Mouse (Mus musculus) spleen, postnatal 10 days (tissue): ENCODE measurements around the gene Kif6.

Experiments used
- DNase-seq, 2 experiments: peaks; one replicate each; pipeline ENCODE4 v3.0.0; 2021 to 2022; ENCODE audit warnings: low spot score in 2 of 2

Kif6 gene

DNA sequence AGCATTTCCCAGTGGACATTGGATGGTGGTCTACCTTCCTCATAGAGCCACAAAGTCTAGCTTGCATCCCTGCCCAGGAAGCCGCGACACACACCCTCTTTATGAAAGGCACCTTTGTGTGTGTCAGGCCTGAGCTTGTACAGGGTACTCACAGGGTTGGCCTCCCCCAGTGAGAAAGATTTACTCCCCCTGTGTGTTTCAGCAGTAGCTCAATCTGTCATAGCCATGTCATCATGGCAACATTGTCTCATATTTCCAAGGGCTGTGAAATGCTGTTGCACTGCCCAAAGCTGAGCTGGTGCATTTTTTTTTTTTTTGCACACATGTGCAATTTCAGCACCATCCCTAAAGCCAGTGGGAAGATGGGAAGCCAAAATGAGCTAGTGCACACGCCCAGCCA, 224.3 kb downstream of the Kif6 start:
- DNase-seq, result no peak

DNA sequence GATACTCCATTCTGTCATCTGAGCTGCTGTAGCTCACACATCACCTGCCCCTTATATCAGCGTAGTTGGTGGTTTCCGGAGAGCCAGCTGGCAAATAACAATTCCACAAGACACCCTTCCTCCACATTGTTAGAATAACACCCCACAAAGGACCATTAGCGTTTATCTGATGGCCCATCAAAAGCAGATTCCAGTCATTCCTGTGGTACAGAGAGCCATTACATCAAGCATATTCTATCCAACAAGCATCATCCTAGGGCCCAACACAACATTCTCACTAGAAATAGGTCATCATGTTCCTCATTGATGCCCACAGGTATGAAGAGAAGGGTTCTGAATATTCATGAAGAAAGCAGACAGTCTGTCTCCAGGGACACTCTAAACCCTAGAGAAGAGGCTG, 236.3 kb downstream of the Kif6 start:
- no peak for DNase-seq

DNA sequence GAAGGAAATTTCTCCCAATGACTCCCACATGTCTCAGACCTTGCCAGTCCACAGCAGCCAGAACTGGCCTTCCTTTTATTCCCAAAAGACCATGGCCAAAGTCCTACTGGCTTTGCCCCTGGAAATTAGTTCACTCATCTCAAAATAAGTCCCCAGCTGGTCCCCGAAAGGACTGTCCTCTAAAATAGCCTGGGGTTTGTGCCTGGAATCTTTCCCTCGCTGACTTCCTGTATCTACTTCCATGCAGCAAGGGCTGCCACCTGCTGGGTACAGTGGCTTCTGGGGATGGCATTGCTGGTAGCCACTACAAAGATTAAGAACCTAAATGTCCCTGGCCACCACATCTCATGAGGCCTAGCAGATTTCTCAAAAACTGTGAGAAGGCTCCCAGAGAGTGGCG, 237.2 kb downstream of the Kif6 start:
- no peak for DNase-seq

DNA sequence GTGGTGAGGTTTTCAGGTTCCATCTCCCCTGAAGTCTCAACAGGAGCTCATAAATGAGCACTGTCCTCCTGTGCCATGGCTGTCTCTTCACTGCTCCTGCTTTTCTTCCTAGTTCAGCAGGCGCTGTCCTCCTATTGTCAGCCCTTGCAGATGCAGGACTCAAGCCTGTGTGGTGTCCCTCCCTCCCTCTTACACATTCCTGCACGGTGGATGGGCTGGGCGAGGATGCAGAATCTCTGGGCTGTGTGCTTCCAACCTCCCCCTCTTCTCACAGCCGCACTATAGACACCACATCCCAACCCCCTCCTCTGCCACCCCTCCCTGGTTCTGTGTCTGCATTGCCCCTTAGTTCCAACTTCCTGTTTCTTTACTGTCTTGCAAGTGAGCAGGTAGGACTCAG, 240.8 kb downstream of the Kif6 start:
- DNase-seq, result no peak

DNA sequence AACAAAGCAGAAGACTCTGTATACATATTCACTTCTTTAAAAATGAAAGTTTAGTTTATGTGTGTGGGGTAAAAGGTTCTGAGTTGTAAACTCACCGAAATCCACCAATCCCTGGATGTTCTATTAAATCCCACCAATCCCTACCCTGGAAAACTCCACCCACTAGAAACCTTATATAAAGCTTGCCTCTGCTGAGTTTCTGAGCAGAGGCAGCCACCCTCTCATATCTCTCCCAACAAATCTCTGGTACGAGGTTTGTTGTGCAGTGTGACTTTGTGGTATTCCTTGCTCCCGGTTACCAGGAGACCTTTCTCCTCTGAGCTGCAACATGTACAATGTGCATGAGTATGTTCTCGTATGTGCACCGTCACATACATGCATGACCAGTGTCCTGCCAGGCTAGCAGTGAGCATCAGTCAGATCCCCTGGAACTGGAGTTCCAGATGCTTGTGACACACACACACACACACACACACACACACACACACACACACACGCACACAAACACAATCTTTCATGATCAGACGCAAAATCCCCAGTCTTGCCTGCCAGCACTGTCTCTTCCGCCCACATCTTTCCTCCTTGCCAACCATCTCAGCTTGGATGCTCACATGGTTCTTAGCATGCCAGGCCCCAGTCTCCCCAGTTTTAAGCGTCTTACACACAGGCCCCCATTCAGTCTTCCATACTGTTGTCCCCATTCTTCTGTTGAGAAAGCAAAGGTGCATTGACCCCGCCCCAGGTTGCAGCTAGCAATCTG, 245.3 kb downstream of the Kif6 start:
- DNase-seq, result no peak

DNA sequence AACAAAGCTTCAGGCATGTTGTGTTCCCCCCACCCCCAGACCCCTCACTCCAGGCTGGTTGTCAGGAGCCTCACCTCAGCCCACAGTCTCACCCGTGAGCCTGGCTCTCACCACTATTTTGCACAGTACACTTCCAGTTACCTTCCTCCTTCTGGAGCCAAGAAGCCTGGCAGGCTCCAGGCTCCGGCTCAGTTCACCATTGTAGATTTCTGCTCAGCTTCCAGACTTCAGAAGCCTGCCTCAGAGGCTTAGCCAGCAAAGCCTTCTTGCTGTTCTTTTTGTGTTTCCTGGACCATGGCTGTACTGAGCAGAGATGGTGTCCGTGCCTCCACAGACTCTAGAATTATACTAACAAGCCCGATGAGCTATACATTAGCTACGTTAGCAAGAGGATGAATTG, 248.7 kb downstream of the Kif6 start:
- DNase-seq, result no peak

DNA sequence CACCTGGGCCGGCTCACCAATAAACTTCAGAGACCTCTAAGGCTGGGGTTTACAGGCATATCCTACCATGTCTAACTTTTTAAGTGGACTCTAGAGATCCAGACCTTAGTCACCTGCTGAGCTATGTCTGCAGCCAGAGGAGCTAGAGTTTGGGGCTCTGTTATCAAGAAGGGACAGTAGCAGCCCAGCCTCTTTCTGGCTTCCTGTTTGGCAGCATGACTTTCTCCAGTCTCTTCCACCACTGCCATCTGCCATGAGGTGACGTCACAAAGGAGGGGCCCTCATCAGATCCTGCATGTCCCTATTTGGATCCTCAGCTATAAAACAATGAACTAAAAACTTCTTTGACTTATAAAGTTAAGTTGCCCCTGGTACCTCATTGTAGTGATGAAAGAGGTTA, 250.7 kb downstream of the Kif6 start:
- DNase-seq, result no peak

DNA sequence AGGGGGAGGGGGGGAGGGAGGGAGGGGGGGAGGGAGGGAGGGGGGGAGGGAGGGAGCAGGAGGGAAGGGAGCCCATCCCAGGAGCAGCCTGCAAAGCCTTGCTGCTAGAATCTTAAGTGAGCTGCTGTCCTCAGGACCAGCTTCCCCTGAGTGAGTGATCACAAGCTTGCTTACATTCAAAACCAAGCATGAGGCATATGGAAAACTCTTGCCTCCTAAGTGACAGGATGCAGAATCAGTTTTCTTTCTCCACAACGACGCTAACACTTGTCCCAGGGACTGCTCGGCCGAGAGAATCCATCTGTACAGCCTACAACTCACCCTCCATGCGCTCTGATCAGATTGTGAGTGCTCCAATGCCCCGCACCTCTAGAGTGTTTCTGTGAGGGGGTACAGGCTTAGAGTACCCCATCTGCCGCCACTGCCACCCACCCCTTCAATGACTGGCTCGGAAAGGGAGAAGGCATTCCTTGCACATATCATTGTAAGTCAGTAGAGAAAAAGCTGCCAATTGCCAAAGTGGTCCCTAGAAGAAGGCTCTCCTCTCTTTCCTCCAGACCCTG, 251.8 kb downstream of the Kif6 start:
- no peak for DNase-seq

DNA sequence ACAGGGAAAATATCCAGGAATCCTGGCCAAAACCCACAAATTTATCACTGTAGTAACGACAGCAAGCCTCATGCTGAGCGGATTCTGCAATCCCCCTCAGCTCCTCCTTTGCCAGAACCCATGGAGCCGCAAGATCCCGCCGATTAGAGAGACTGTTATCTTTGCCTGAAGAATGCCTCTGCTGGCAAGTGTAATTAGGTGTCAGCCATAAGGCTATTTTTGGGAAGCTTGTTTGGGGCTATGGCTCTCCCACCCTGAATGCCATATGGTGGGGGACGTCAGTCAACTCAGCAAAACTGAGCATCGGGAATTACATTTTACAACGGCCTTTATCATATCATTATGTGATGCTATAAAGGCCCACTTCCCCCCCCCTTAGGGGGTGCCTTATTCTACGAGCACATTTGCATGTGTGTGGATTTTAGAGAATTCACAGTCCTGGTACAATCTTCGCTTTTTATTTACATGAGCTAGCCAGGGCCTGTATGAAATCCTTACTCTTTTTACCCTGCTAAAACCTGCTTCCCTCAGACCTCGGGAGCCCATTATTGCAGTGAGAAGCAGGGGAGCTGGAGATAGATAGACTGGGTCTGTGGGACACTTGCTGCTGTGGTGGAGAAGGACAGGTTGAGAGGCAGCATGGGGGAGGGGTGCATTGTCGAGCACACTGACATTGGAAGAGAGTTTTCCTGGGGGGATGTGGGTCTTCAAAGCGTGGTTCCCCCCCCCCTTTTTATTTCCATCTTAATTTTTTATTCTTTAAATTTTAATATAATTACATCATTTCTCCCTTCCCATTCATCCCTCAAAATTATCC, 252.6 kb downstream of the Kif6 start:
- no peak for DNase-seq

DNA sequence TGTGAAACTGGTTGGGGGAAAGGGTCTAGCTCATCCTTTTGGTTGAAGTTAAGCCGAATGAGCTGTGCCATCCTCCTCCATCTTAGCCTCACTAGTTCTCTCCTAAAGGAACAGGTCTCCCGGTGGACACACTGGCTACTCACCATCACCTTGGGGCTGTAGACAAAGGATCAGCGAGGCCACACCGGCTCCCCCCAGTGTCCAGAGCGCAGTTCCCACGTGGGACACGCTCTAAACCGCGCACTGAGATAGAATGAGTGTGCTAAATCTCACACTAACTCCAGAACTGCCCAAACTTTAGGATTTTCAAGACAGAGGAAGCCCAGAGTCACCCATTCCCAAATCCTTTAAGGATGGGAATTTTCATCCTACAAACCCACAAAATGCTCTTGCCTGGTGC, 254.3 kb downstream of the Kif6 start:
- DNase-seq, result no peak

DNA sequence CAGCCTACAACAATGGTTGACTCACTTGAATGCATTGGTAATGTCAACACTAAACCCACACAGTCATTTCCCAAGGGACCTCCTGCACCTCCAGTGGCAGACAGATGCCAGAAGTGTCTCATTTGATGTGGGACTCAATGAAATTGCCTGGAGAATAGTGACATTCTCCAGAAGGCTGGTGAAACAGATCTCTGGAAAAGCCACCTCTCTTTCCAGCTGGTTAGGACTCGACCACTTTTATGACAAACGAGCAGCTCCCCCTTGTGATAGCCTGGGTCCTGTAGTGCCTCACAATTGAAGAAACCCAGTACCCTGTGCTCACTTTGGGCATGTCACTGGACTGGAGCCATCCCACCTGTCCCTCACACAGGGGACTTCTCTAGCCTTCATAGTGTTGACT, 257.4 kb downstream of the Kif6 start:
- no peak for DNase-seq

DNA sequence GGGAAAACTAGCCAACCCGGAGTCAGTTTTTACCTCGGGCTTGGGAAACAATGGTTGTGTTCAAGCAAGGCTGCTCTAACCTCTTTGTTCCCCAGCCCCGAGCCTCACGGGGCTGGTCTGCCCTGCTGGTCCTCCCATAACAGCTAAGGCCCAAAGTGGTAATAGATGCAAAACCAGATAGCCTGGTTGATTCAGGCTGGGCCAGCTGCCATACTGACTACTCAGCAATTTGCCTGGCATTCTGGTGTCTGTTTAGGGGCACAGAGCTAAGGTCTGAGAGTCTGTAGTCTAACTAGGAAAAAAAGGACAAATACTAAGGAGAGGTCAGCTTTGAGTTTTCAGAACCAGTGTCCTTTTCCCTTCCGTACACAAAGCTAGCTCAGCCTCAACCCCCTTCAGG, 259.8 kb downstream of the Kif6 start:
- no peak for DNase-seq

DNA sequence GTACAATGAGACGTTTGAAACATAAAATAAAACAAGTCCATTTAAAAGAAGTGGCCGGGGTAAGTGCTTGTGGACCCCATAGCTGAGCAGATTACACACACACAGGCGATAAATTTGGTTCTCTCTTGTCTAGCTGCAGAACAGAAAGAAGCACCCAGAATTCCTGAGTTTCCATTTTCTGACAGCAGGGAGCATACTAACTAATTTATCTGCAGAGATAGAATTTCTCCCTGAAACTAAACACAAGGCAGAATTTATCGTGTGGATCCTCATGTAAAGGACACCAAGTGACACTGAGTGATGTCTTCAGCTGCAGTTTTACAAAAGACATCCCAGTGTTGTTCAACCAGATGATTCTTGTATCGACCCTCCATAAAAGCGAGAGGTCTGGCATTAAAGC, 260.5 kb downstream of the Kif6 start:
- no peak for DNase-seq

DNA sequence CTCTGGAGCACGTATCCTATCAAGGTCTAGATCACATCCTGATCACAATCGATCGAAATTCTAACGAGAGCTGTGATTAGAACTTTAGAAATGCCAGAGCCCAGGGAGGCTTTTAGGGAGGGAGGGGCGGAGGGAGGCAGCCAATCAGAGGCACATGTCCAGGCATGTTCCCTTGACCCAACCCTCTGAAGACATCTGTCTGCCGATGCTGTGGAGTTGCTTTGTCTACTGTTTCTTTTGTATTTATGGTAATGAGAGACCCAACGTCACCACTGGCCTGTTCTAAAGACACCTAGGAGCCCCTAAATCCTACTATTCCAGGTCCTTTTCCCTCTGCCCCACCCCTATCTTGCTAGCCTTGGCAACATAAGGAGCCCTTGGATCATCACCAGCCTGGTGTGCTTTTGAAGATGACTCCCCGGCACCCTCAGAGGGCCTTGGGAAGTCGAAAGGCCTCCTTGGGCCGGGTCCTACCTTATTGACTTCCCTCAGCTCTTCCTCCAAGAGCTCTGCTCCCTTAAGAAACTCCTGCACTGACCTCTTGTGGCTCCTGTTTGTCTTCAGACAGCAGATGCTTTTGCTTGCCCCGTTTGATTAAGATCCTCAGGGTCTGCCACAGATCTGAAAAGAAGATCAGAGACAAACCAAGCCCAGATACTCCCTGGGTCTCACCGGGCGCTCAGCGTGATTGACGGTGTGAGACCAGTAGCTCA, 261.2 kb downstream of the Kif6 start:
- no peak for DNase-seq

DNA sequence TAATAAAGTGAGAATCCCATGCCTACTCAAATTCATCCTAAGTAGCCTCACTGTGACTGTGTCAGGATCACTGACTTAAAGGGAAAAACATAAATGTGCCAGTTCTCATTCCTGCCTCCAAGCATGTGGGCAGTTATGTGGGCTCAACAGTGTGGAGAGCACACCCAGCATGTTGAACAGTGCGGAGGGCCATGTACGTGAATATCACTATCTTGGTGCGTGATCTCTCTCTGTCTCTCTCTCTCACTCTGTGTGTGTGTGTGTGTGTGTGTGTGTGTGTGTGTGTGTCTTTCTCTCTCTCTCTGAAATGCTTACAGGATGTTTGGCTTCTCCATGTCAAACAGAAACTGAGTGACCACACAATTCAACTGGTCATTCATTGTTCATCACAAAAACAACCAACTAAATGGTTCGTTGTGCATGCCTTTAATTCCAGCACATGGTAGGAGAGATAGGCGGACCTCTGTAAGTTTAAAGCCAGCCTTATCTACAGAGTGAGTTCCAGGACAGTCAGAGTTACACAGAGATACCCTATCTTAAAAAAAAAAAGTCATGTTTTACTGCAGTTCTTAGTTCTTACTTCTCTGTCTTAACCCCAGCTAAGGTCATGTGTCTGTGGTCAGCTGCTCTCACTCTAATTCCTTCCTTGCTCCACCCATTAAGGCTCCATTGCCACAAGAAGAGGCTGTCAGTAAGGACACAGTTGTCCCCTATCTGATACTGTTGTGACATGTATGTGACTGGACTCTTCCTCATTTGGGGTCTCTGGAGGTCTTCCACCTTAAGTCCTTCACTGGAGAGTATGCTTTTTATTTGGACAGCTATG, 266.2 kb downstream of the Kif6 start:
- DNase-seq, result no peak

DNA sequence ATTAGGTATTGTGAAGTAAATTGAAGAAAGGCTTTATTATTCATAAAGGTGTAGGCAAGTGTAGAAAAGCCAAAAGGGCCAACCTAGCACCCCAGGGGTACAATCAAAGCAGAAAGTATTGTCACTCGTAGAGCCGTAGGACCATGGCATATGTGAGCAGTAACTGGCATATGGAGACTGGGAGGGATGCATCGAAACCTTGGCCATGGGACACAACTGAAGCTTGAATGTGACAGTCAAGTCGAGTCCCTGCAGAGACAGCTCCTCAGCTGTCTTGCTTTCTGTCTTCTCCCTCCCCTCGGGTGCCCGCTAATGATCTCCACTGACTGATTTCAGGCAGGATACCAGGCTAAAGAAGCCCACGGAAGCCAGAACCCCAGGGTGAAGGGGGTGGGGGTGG, 266.9 kb downstream of the Kif6 start:
- DNase-seq, result no peak

DNA sequence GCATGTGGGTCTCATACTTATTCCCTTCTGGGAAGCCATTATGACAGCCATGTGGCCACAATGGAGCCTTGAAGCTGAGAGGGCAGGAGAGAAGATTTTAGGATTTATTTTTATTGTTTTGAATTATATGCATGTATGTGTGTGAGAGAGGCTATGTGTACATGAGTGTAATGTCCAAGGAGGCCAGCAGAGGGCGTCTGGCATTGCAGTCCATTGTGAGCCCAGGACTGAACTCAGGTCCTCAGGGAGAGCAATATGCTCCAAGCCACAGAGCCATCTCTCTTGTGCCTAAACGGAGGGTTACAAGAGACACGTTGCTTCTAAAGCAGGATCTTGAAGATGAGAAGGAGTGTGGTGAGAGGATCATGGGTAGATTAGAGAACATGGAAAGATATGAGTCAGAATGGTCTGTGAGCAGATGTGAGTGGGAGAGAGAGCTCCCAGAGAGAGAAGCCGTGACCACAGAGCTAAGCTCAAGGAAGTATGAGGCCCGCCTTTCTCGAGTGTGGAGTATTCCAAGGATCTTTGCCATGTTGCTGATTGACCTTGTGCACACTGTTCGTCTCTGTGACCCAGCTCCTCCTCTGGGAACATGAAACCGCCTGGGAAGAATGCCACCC, 268.3 kb downstream of the Kif6 start:
- DNase-seq, result peak in 1 of 2 experiments; percentile 31

DNA sequence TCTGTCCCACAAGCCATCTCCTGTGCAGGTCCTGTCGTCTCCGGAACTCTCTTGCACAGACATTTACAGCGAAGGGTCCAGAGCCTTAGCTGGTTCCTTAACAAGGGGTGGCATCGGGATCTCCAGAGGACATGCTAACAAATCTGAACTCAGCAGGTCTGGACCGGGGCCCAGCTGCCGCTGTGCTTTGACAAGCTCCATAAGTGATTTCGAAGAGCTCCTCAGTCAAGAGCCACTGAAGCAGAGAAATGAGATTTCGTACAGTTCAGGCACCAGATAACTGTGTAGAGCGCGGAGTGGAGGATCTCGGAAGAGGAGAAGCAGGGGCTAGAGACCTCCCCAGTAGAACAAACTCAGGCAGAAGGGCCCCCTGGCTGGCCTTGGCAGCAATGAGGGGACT, 270.1 kb downstream of the Kif6 start:
- DNase-seq, result no peak

DNA sequence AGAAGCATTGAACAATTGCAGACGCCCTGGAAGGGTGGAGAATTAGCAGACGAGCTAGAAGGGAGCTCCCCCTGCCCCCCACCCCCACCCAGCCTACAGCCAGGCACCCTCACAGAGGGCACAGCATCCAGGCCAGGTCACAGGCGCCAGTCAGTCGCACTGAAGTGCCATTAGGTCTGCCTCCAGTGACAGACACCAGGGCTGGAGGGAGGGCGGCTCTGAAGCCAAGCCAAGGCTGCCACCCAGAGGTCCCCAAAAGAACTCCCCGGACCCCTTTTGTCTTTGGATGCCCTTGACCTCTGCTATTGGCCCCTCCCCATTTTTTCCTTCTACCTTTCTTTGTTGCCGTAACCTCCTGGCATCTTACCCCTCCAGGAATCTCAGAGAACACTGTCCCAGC, 274.7 kb downstream of the Kif6 start:
- no peak for DNase-seq

DNA sequence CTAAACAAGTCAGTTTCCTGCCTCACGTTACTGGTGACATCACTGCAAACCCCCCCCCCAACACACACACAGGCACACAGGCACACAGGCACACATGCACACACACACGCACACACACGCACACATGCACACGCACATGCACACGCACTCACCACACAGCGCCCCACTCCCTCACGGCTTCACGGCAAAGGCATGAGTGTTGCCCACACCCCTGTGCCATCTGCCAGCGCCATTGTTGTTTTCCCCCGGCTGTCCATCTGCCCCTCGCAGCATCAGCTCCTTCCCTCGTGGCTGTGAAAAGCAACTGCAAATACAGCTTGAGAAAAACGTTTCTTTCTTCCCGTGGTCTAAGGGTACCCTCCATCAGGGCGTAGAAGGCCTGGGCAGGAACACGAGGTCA, 275.9 kb downstream of the Kif6 start:
- no peak for DNase-seq

DNA sequence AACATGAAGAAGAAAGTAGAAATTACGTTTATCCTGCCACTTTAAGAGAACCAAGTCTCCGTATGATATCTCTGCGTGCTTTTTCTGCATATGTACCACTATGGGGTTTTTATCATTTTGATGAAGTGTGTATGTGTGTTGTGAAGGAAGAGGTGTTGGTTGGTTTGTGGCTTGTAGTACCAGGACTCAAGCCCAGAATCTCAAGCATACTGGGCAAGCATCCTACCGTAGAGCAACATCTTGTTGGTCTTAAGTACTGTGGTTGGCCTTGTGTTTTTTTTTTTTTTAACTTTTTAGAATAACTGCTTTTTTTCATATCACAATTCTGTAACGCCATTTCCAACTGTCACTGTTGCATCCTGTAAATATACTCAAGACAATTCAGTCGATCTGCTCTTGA, 277.5 kb downstream of the Kif6 start:
- no peak for DNase-seq
